Mouse (Mus musculus) MEL (cell line): ENCODE data around the gene Mief1. TPM values are rescaled to one million over a fixed set of nuclear protein-coding genes. Genes with fewer than 3 reads are reported as not detected.

Experiments used
- DNase-seq: peaks from one replicate; pipeline ENCODE4 v3.0.0; 2011; ENCODE audit warnings: low read depth, low spot score
- H3K27ac ChIP-seq: 2 replicates; pipeline ENCODE4 v1.5.1; 2012; ENCODE audit warnings: low read depth, mild to moderate bottlenecking, control low read depth, low read length, moderate library complexity; ENCODE audit not compliant: control insufficient read depth
- H3K27me3 ChIP-seq, 2 experiments: fragments of 150-350 bp in 1 of 2; sonication (generic) in 1 of 2; 2 replicates each; pipeline ENCODE4 v1.6.1; 2012; ENCODE audit warnings: low read length in 2 of 2, mild to moderate bottlenecking in 2 of 2, improper control_type of control experiment in 1 of 2, moderate library complexity in 1 of 2; ENCODE audit not compliant: insufficient read depth in 2 of 2, control insufficient read depth in 1 of 2
- H3K36me3 ChIP-seq, 2 experiments: 2 replicates each; pipeline ENCODE4 v1.6.1; 2012 to 2014; ENCODE audit warnings: low read length in 2 of 2, improper control_type of control experiment in 1 of 2, inconsistent platforms in 1 of 2, mild to moderate bottlenecking in 1 of 2; ENCODE audit not compliant: insufficient read depth in 2 of 2, control insufficient read depth in 1 of 2
- H3K4me1 ChIP-seq, 2 experiments: fragments of 150-350 bp in 1 of 2; sonication (generic) in 1 of 2; 2 replicates each; pipeline ENCODE4 v1.6.1; 2012; ENCODE audit warnings: low read length in 2 of 2, improper control_type of control experiment in 1 of 2, mild to moderate bottlenecking in 1 of 2; ENCODE audit not compliant: insufficient read depth in 2 of 2, control insufficient read depth in 1 of 2
- H3K4me3 ChIP-seq, 2 experiments: fragments of 150-350 bp in 1 of 2; sonication (generic) in 1 of 2; 2 replicates each; pipeline ENCODE4 v1.5.1; 2012; ENCODE audit warnings: low read depth in 2 of 2, low read length in 2 of 2, mild to moderate bottlenecking in 2 of 2, moderate library complexity in 2 of 2, control low read depth in 1 of 2, improper control_type of control experiment in 1 of 2; ENCODE audit not compliant: control insufficient read depth in 1 of 2, insufficient read depth in 1 of 2
- H3K79me2 ChIP-seq: 2 replicates; pipeline ENCODE4 v1.6.1; 2012; ENCODE audit warnings: mild to moderate bottlenecking, low read length, moderate library complexity; ENCODE audit not compliant: control insufficient read depth, poor library complexity, insufficient read depth
- H3K9ac ChIP-seq: 2 replicates; pipeline ENCODE4 v1.6.1; 2012; ENCODE audit warnings: low read depth, mild to moderate bottlenecking, control low read depth, low read length, moderate library complexity; ENCODE audit not compliant: control insufficient read depth, poor library complexity, severe bottlenecking
- H3K9me3 ChIP-seq: fragments of 150-350 bp; sonication (generic); replicated peaks from 2 replicates; pipeline ENCODE4 v1.6.1; 2012; ENCODE audit warnings: mild to moderate bottlenecking, low read length, improper control_type of control experiment, moderate library complexity; ENCODE audit not compliant: insufficient read depth
- BHLHE40 ChIP-seq: IDR thresholded peaks from 2 replicates; pipeline ENCODE4 v1.6.1; 2012; ENCODE audit warnings: low read depth, mild to moderate bottlenecking, inconsistent platforms, low read length, improper control_type of control experiment, borderline replicate concordance
- CHD1 ChIP-seq: IDR thresholded peaks from 2 replicates; pipeline ENCODE4 v1.6.1; 2012; ENCODE audit warnings: low read depth, mild to moderate bottlenecking, inconsistent platforms, low read length, improper control_type of control experiment
- CHD2 ChIP-seq: IDR thresholded peaks from 2 replicates; pipeline ENCODE4 v1.6.1; 2011; ENCODE audit warnings: low read length, improper control_type of control experiment
- CTCF ChIP-seq, 3 experiments: IDR thresholded peaks in 2 of 3; conservative IDR thresholded peaks in 1 of 3; 2 replicates each; pipeline ENCODE4 v1.5.1; 2011 to 2012; ENCODE audit warnings: low read length in 3 of 3, low read depth in 2 of 3, mild to moderate bottlenecking in 2 of 3, improper control_type of control experiment in 1 of 3, inconsistent platforms in 1 of 3, mixed read lengths in 1 of 3, moderate library complexity in 1 of 3; ENCODE audit not compliant: control insufficient read depth in 1 of 3, insufficient read depth in 1 of 3, poor library complexity in 1 of 3, severe bottlenecking in 1 of 3
- E2F4 ChIP-seq: IDR thresholded peaks from 2 replicates; pipeline ENCODE4 v1.6.1; 2011; ENCODE audit warnings: low read depth, low read length, improper control_type of control experiment, borderline replicate concordance
- ELF1 ChIP-seq: IDR thresholded peaks from 2 replicates; pipeline ENCODE4 v1.6.1; 2014; ENCODE audit warnings: low read depth, mild to moderate bottlenecking, inconsistent platforms, low read length, improper control_type of control experiment, moderate library complexity
- EP300 ChIP-seq, 2 experiments: IDR thresholded peaks; 2 replicates each; pipeline ENCODE4 v1.6.1; 2011; ENCODE audit warnings: improper control_type of control experiment in 2 of 2, low read length in 2 of 2, low read depth in 1 of 2, mild to moderate bottlenecking in 1 of 2
- GABPA ChIP-seq: IDR thresholded peaks from 2 replicates; pipeline ENCODE4 v1.6.1; 2012; ENCODE audit warnings: low read depth, mild to moderate bottlenecking, inconsistent platforms, low read length, improper control_type of control experiment, moderate library complexity
- GATA1 ChIP-seq: IDR thresholded peaks from 2 replicates; pipeline ENCODE4 v1.6.1; 2011; ENCODE audit warnings: low read depth, low read length, improper control_type of control experiment
- JUND ChIP-seq: IDR thresholded peaks from 2 replicates; pipeline ENCODE4 v1.6.1; 2011; ENCODE audit warnings: low read depth, mild to moderate bottlenecking, improper control_type of control experiment, low read length
- KAT2A ChIP-seq: conservative IDR thresholded peaks from 2 replicates; pipeline ENCODE4 v1.6.1; 2012; ENCODE audit warnings: low read depth, low read length, improper control_type of control experiment, inconsistent platforms
- MAFK ChIP-seq: IDR thresholded peaks from 2 replicates; pipeline ENCODE4 v1.6.1; 2011; ENCODE audit warnings: low read depth, mild to moderate bottlenecking, low read length, improper control_type of control experiment, borderline replicate concordance
- MAX ChIP-seq: IDR thresholded peaks from 2 replicates; pipeline ENCODE4 v1.6.1; 2011; ENCODE audit warnings: low read length, improper control_type of control experiment
- MEF2A ChIP-seq: IDR thresholded peaks from 2 replicates; pipeline ENCODE4 v1.6.1; 2014; ENCODE audit warnings: low read depth, mild to moderate bottlenecking, inconsistent platforms, low read length, improper control_type of control experiment; ENCODE audit not compliant: poor library complexity, insufficient replicate concordance, severe bottlenecking; ENCODE audit errors: extremely low read depth
- MXI1 ChIP-seq: IDR thresholded peaks from 2 replicates; pipeline ENCODE4 v1.6.1; 2011; ENCODE audit warnings: mild to moderate bottlenecking, low read depth, low read length, improper control_type of control experiment
- MYB ChIP-seq: IDR thresholded peaks from 2 replicates; pipeline ENCODE4 v1.6.1; 2011; ENCODE audit warnings: mild to moderate bottlenecking, low read depth, low read length, improper control_type of control experiment
- MYC ChIP-seq: IDR thresholded peaks from 2 replicates; pipeline ENCODE4 v1.6.1; 2011; ENCODE audit warnings: low read depth, mild to moderate bottlenecking, low read length, improper control_type of control experiment, moderate library complexity
- NELFE ChIP-seq: IDR thresholded peaks from 2 replicates; pipeline ENCODE4 v1.6.1; 2011; ENCODE audit warnings: low read depth, low read length, improper control_type of control experiment
- NRF1 ChIP-seq: IDR thresholded peaks from 2 replicates; pipeline ENCODE4 v1.6.1; 2014; ENCODE audit warnings: low read depth, mild to moderate bottlenecking, inconsistent platforms, low read length, improper control_type of control experiment, moderate library complexity; ENCODE audit not compliant: poor library complexity, insufficient read depth, severe bottlenecking
- POLR2A ChIP-seq, 2 experiments: IDR thresholded peaks; 2 replicates each; pipeline ENCODE4 v1.6.1; 2011 to 2012; ENCODE audit warnings: low read length in 2 of 2, mild to moderate bottlenecking in 2 of 2, control low read depth in 1 of 2, improper control_type of control experiment in 1 of 2, low read depth in 1 of 2, moderate library complexity in 1 of 2; ENCODE audit not compliant: control insufficient read depth in 1 of 2, insufficient read depth in 1 of 2, poor library complexity in 1 of 2
- POLR2AphosphoS2 ChIP-seq: IDR thresholded peaks from 2 replicates; pipeline ENCODE4 v1.6.1; 2011; ENCODE audit warnings: low read length, improper control_type of control experiment
- POLR2AphosphoS5 ChIP-seq: IDR thresholded peaks from 2 replicates; pipeline ENCODE4 v1.6.1; 2012; ENCODE audit warnings: low read depth, borderline replicate concordance, mild to moderate bottlenecking, inconsistent platforms, low read length, moderate library complexity, mixed read lengths
- RAD21 ChIP-seq: IDR thresholded peaks from 2 replicates; pipeline ENCODE4 v1.6.1; 2011; ENCODE audit warnings: mild to moderate bottlenecking, low read depth, low read length, improper control_type of control experiment
- RCOR1 ChIP-seq: IDR thresholded peaks from 2 replicates; pipeline ENCODE4 v1.6.1; 2012; ENCODE audit warnings: low read depth, mild to moderate bottlenecking, inconsistent platforms, low read length, improper control_type of control experiment
- SIN3A ChIP-seq: IDR thresholded peaks from 2 replicates; pipeline ENCODE4 v1.6.1; 2012; ENCODE audit warnings: low read length, improper control_type of control experiment, inconsistent platforms
- TAL1 ChIP-seq: IDR thresholded peaks from 2 replicates; pipeline ENCODE4 v1.6.1; 2012; ENCODE audit warnings: mild to moderate bottlenecking, inconsistent platforms, low read length, moderate library complexity, mixed read lengths
- TBP ChIP-seq: IDR thresholded peaks from 2 replicates; pipeline ENCODE4 v1.8.0; 2011; ENCODE audit warnings: low read depth, low read length, improper control_type of control experiment
- UBTF ChIP-seq: IDR thresholded peaks from 2 replicates; pipeline ENCODE4 v1.6.1; 2012; ENCODE audit warnings: low read depth, mild to moderate bottlenecking, inconsistent platforms, low read length, improper control_type of control experiment, moderate library complexity, borderline replicate concordance; ENCODE audit not compliant: insufficient read depth
- USF1 ChIP-seq: IDR thresholded peaks from 2 replicates; pipeline ENCODE4 v1.6.1; 2014; ENCODE audit warnings: low read depth, mild to moderate bottlenecking, inconsistent platforms, low read length, improper control_type of control experiment, moderate library complexity
- USF2 ChIP-seq, 2 experiments: IDR thresholded peaks; 2 replicates each; pipeline ENCODE4 v1.6.1; 2011 to 2012; ENCODE audit warnings: improper control_type of control experiment in 2 of 2, low read length in 2 of 2, borderline replicate concordance in 1 of 2, inconsistent platforms in 1 of 2, low read depth in 1 of 2, mild to moderate bottlenecking in 1 of 2; ENCODE audit not compliant: insufficient read depth in 1 of 2
- ZC3H11A ChIP-seq: IDR thresholded peaks from 2 replicates; pipeline ENCODE4 v1.6.1; 2012; ENCODE audit warnings: low read depth, mild to moderate bottlenecking, inconsistent platforms, low read length, improper control_type of control experiment
- ZKSCAN1 ChIP-seq: IDR thresholded peaks from 2 replicates; pipeline ENCODE4 v1.6.1; 2012; ENCODE audit warnings: low read depth, mild to moderate bottlenecking, inconsistent platforms, low read length, improper control_type of control experiment, moderate library complexity
- ZMIZ1 ChIP-seq: IDR thresholded peaks from 2 replicates; pipeline ENCODE4 v1.6.1; 2012; ENCODE audit warnings: low read depth, mild to moderate bottlenecking, inconsistent platforms, low read length, improper control_type of control experiment, moderate library complexity
- ZNF384 ChIP-seq: IDR thresholded peaks from 2 replicates; pipeline ENCODE4 v1.6.1; 2012; ENCODE audit warnings: low read depth, mild to moderate bottlenecking, inconsistent platforms, low read length, improper control_type of control experiment
- polyA plus RNA-seq, 2 experiments: library from polyadenylated mRNA; stranded (reverse) in 1 of 2; unstranded in 1 of 2; fragments of >175 nt in 1 of 2; fragments of >200 nt in 1 of 2; gene quantifications; 2 replicates each; pipeline versions ENCODE4 v1.2.1 to v1.2.4; 2012; ENCODE audit warnings: low replicate concordance in 2 of 2, low read depth in 1 of 2; ENCODE audit not compliant: insufficient read length in 2 of 2, insufficient read depth in 1 of 2, missing spikeins in 1 of 2
- total RNA-seq: library from RNA; depleted of rRNA; stranded (reverse); fragments of 300-350 nt; gene quantifications from 2 replicates; pipeline ENCODE4 v1.2.3, GENCODE M21; 2012

Gene Mief1
- total and polyA plus RNA-seq, 3 experiments = 34.6 to 41.5 TPM; not detected in 1

- Histone ChIP-seq H3K9ac (peak within 1 kb of the TSS; percentile 98), H3K36me3 (no peaks in the 10 kb centered on the region; a peak in 1 of 4 replicates), H3K27ac (peak within 1 kb of the TSS; percentile 7), H3K79me2 (peaks cover 14% of the 10 kb centered on the region), H3K4me1 (no peaks in the 10 kb centered on the region; a peak in 1 of 4 replicates), H3K4me3 (peak within 1 kb of the TSS; percentile 89 to 96), H3K9me3 (no peaks in the 10 kb centered on the region), H3K27me3 (no peaks in the 10 kb centered on the region)
- peak; percentile 98 for DNase-seq
- TF ChIP-seq TBP = peak; percentile 89
- peak; percentile 98 for TF ChIP-seq SIN3A
- TF ChIP-seq ELF1 = peak; percentile 94
- no peak; the same call in 1 of the 2 replicates for TF ChIP-seq GABPA
- TF ChIP-seq TAL1 = no peak
- no peak for TF ChIP-seq POLR2AphosphoS5
- peak; percentile 77 for TF ChIP-seq MAX
- no peak for TF ChIP-seq RAD21
- 0 out of 2 replicates have a peak, but pooled peaks have one; percentile 21 for TF ChIP-seq ZNF384
- TF ChIP-seq JUND = no peak
- TF ChIP-seq CTCF (IDR thresholded peaks at IDR 0.05 in 2 of 3, conservative IDR thresholded peaks at IDR 0.05 in 1 of 3; ENCODE audit: control insufficient read depth in 1 of 3, insufficient read depth in 1 of 3, low read depth in 2 of 3, low read length in 3 of 3, poor library complexity in 1 of 3, severe bottlenecking in 1 of 3) = 0 out of 6 replicates have a peak, but pooled peaks of 1 of the 3 experiments have one; percentile 0
- peak; percentile 86 for TF ChIP-seq ZMIZ1
- TF ChIP-seq EP300 (IDR thresholded peaks at IDR 0.05; ENCODE audit: low read depth in 1 of 2, low read length in 2 of 2) = no peak; a peak in 1 of 4 replicates
- TF ChIP-seq MXI1 = peak; percentile 97
- TF ChIP-seq CHD2 = no peak
- no peak for TF ChIP-seq GATA1
- TF ChIP-seq ZKSCAN1 = no peak
- TF ChIP-seq CHD1 = no peak
- TF ChIP-seq ZC3H11A = no peak
- peak; percentile 63 for TF ChIP-seq USF1
- 0 out of 2 replicates have a peak, but pooled peaks have one; percentile 57 for TF ChIP-seq UBTF
- TF ChIP-seq NELFE = peak; percentile 89
- TF ChIP-seq E2F4 = no peak
- TF ChIP-seq BHLHE40 = no peak
- no peak for TF ChIP-seq MAFK
- peak; percentile 80 for TF ChIP-seq POLR2AphosphoS2
- TF ChIP-seq RCOR1 = peak; percentile 56
- no peak for TF ChIP-seq MYB
- TF ChIP-seq KAT2A = peak; percentile 76; the same call in 1 of the 2 replicates
- TF ChIP-seq POLR2A (IDR thresholded peaks at IDR 0.05; ENCODE audit: control insufficient read depth in 1 of 2, insufficient read depth in 1 of 2, low read depth in 1 of 2, low read length in 2 of 2, poor library complexity in 1 of 2) = peak; percentile 85 to 89
- peak; percentile 60; the same call in 1 of the 2 replicates for TF ChIP-seq MYC
- peak; percentile 62; the same call in 1 of the 2 replicates for TF ChIP-seq MEF2A
- TF ChIP-seq USF2 (IDR thresholded peaks at IDR 0.05; ENCODE audit: borderline replicate concordance in 1 of 2, insufficient read depth in 1 of 2, low read depth in 1 of 2, low read length in 2 of 2) = no peak
- peak; percentile 62 for TF ChIP-seq NRF1
These were observed 30.1 kb downstream of the Mief1 start, which contains the start of gene Rps19bp1 for GRCm38 (mm10) chr15:80263610-80264575. Gene Rps19bp1 (minus strand): TSS chr15:80264315.
